Mouse (Mus musculus) embryonic facial prominence, embryonic 10.5 days (tissue): ENCODE measurements around the gene Fam240a. TPM values are rescaled to one million over a fixed set of nuclear protein-coding genes. Genes with fewer than 3 reads are reported as not detected.

Source experiments
- DNase-seq: peaks from one replicate; pipeline ENCODE4 v3.0.0-alpha.2; 2017; ENCODE audit warnings: low spot score
- H3K27ac ChIP-seq: fragments of 300-500 bp; sonication (generic); replicated peaks from 2 replicates; pipeline ENCODE4 v1.5.1; 2016; ENCODE audit warnings: mild to moderate bottlenecking
- H3K27me3 ChIP-seq: fragments of 300-500 bp; sonication (generic); replicated peaks from 2 replicates; pipeline ENCODE4 v1.6.1; 2016; ENCODE audit warnings: low read depth, mild to moderate bottlenecking; ENCODE audit not compliant: poor library complexity, severe bottlenecking
- H3K36me3 ChIP-seq: fragments of 300-500 bp; sonication (generic); replicated peaks from 2 replicates; pipeline ENCODE4 v1.6.1; 2016; ENCODE audit warnings: mild to moderate bottlenecking, moderate library complexity
- H3K4me1 ChIP-seq: fragments of 300-500 bp; sonication (generic); 2 replicates; pipeline ENCODE4 v1.6.1; 2016
- H3K4me3 ChIP-seq: fragments of 300-500 bp; sonication (generic); 2 replicates; pipeline ENCODE4 v1.5.1; 2016; ENCODE audit warnings: mild to moderate bottlenecking, moderate library complexity
- H3K9me3 ChIP-seq: fragments of 300-500 bp; sonication (generic); 2 replicates; pipeline ENCODE4 v1.6.1; 2016; ENCODE audit warnings: mild to moderate bottlenecking
- WGBS: fragments of 180-500 bp; shearing (Covaris S2); methylation state at CpG from one replicate; pipeline ENCODE4 v1.1.7; 2016; 5-methylcytosine and 5-hydroxymethylcytosine counted together
- polyA plus RNA-seq: library from polyadenylated mRNA; unstranded; fragments of >200 nt; fragmentation: Nextera tagmentation; extraction: Ambion mirVana; gene quantifications from 2 replicates; pipeline ENCODE4 v1.2.1, GENCODE M21; 2016

Fam240a gene
- polyA plus RNA-seq, 1 experiment from 2014 or later: not detected

- Histone ChIP-seq H3K4me3 (no peak overlapping the region), H3K9me3 (no peaks in the 10 kb centered on the region), H3K36me3 (no peaks in the 10 kb centered on the region), H3K4me1 (peaks cover 16% of the 10 kb centered on the region), H3K27me3 (peaks cover 77% of the 10 kb centered on the region), H3K27ac (no peak overlapping the region)
- DNase-seq: no peak
- WGBS: 65% methylated on average over 6 of the region's 6 CpGs
Observed at GRCm38 (mm10) chr9:110952398-110952797, 35.7 kb upstream of the Fam240a start.

- H3K9me3 ChIP-seq: no peaks in the 10 kb centered on the region
- H3K4me1 ChIP-seq: peaks cover 22% of the 10 kb centered on the region
- no peak for DNase-seq
- H3K27ac ChIP-seq: no peak overlapping the region
- H3K27me3 ChIP-seq: peaks cover 82% of the 10 kb centered on the region
- no peak overlapping the region for H3K4me3 ChIP-seq
- H3K36me3 ChIP-seq: no peaks in the 10 kb centered on the region
- 95% methylated on average over 13 of the region's 13 CpGs for WGBS
Observed at GRCm38 (mm10) chr9:110951866-110952265, 35.2 kb upstream of the Fam240a start.

GRCm38 (mm10) chr9:110951397-110951796, 34.7 kb upstream of the Fam240a start, which contains the start of gene Lrrc2:
Gene Lrrc2, plus strand, starts transcription at chr9:110951545.
- peaks cover 87% of the 10 kb centered on the region for H3K27me3 ChIP-seq
- H3K27ac ChIP-seq: no peak within 1 kb of the TSS
- H3K4me1 ChIP-seq: peaks cover 26% of the 10 kb centered on the region
- WGBS: 89% methylated on average over 11 of the region's 11 CpGs
- H3K4me3 ChIP-seq: no peak within 1 kb of the TSS
- no peak for DNase-seq
- no peaks in the 10 kb centered on the region for H3K9me3 ChIP-seq
- no peaks in the 10 kb centered on the region for H3K36me3 ChIP-seq

GRCm38 (mm10) chr9:110950109-110950508, 33.4 kb upstream of the Fam240a start:
- Histone ChIP-seq H3K27me3 (peaks cover 88% of the 10 kb centered on the region), H3K4me1 (peaks cover 29% of the 10 kb centered on the region), H3K27ac (no peak overlapping the region), H3K36me3 (no peaks in the 10 kb centered on the region), H3K9me3 (no peaks in the 10 kb centered on the region), H3K4me3 (no peak overlapping the region)
- 94% methylated on average over 3 of the region's 3 CpGs for WGBS
- DNase-seq: no peak

- no peaks in the 10 kb centered on the region for H3K36me3 ChIP-seq
- WGBS: 55% methylated on average over 8 of the region's 8 CpGs
- DNase-seq: no peak
- H3K27ac ChIP-seq: no peak overlapping the region
- H3K27me3 ChIP-seq: peaks cover 89% of the 10 kb centered on the region
- no peaks in the 10 kb centered on the region for H3K9me3 ChIP-seq
- H3K4me3 ChIP-seq: no peak overlapping the region
- peaks cover 23% of the 10 kb centered on the region for H3K4me1 ChIP-seq
Observed at GRCm38 (mm10) chr9:110948813-110949310, 32.2 kb upstream of the Fam240a start.

GRCm38 (mm10) chr9:110947900-110948299, 31.2 kb upstream of the Fam240a start:
- peaks cover 89% of the 10 kb centered on the region for H3K27me3 ChIP-seq
- no peak for DNase-seq
- no peaks in the 10 kb centered on the region for H3K36me3 ChIP-seq
- H3K9me3 ChIP-seq: no peaks in the 10 kb centered on the region
- no peak overlapping the region for H3K27ac ChIP-seq
- WGBS: 23% methylated on average over 6 of the region's 6 CpGs
- no peak overlapping the region for H3K4me3 ChIP-seq
- peaks cover 18% of the 10 kb centered on the region for H3K4me1 ChIP-seq

- Histone ChIP-seq H3K9me3 (no peaks in the 10 kb centered on the region), H3K4me3 (peak overlapping the region; percentile 27; the same call in 1 of the 2 replicates), H3K27me3 (peaks cover 84% of the 10 kb centered on the region), H3K36me3 (no peaks in the 10 kb centered on the region), H3K4me1 (peaks cover 18% of the 10 kb centered on the region), H3K27ac (no peak overlapping the region)
- peak; percentile 21 for DNase-seq
- 3% methylated on average over 6 of the region's 6 CpGs for WGBS
Observed at GRCm38 (mm10) chr9:110947261-110947661, 30.6 kb upstream of the Fam240a start.

- Histone ChIP-seq H3K27me3 (peaks cover 78% of the 10 kb centered on the region), H3K4me3 (peak overlapping the region; percentile 27)
Observed at GRCm38 (mm10) chr9:110946548-110947044, 29.9 kb upstream of the Fam240a start.

GRCm38 (mm10) chr9:110945926-110946325, 29.3 kb upstream of the Fam240a start, which contains the start of gene Tdgf1:
Gene Tdgf1, minus strand, starts transcription at chr9:110946158.
- 7% methylated on average over 11 of the region's 11 CpGs for WGBS
- Histone ChIP-seq H3K36me3 (no peaks in the 10 kb centered on the region), H3K27ac (no peak within 1 kb of the TSS), H3K27me3 (peaks cover 71% of the 10 kb centered on the region), H3K9me3 (no peaks in the 10 kb centered on the region), H3K4me3 (peak within 1 kb of the TSS; percentile 27), H3K4me1 (peaks cover 18% of the 10 kb centered on the region)
- no peak for DNase-seq

More at GRCm38 (mm10) chr9:110946548-110947044, 29.9 kb upstream of the Fam240a start:
- Histone ChIP-seq H3K4me1 (peaks cover 18% of the 10 kb centered on the region), H3K27ac (no peak overlapping the region), H3K36me3 (no peaks in the 10 kb centered on the region), H3K9me3 (no peaks in the 10 kb centered on the region)
- WGBS: 2% methylated on average over 20 of the region's 20 CpGs
- DNase-seq: peak; percentile 60

- 21% methylated on average over 18 of the region's 18 CpGs for WGBS
- no peak overlapping the region for H3K4me3 ChIP-seq
- H3K27ac ChIP-seq: no peak overlapping the region
- H3K4me1 ChIP-seq: peaks cover 18% of the 10 kb centered on the region
- H3K27me3 ChIP-seq: peaks cover 70% of the 10 kb centered on the region
- no peaks in the 10 kb centered on the region for H3K9me3 ChIP-seq
- peak; percentile 13 for DNase-seq
- no peaks in the 10 kb centered on the region for H3K36me3 ChIP-seq
Observed at GRCm38 (mm10) chr9:110945343-110945742, 28.7 kb upstream of the Fam240a start.

GRCm38 (mm10) chr9:110944265-110944664, 27.6 kb upstream of the Fam240a start:
- no peak overlapping the region for H3K27ac ChIP-seq
- H3K9me3 ChIP-seq: no peaks in the 10 kb centered on the region
- H3K4me3 ChIP-seq: no peak overlapping the region
- peak; percentile 17 for DNase-seq
- H3K4me1 ChIP-seq: peaks cover 18% of the 10 kb centered on the region
- peaks cover 64% of the 10 kb centered on the region for H3K27me3 ChIP-seq
- H3K36me3 ChIP-seq: no peaks in the 10 kb centered on the region
- WGBS: 34% methylated on average over 13 of the region's 13 CpGs

- no peak overlapping the region for H3K27ac ChIP-seq
- no peaks in the 10 kb centered on the region for H3K36me3 ChIP-seq
- no peaks in the 10 kb centered on the region for H3K9me3 ChIP-seq
- 69% methylated on average over 12 of the region's 12 CpGs for WGBS
- H3K4me1 ChIP-seq: peaks cover 11% of the 10 kb centered on the region
- H3K27me3 ChIP-seq: peaks cover 1% of the 10 kb centered on the region; the same call in 1 of the 2 replicates
- DNase-seq: no peak
- no peak overlapping the region for H3K4me3 ChIP-seq
Observed at GRCm38 (mm10) chr9:110937506-110938490, 21.1 kb upstream of the Fam240a start.
